Mouse (Mus musculus): ENCODE results near the gene Ascc1. TPM values are rescaled to one million over a fixed set of nuclear protein-coding genes. Genes with fewer than 3 reads are reported as not detected.

Ascc1 gene
- polyA plus RNA-seq, 1 experiment from 2014 or later = 21.6 TPM

DNA sequence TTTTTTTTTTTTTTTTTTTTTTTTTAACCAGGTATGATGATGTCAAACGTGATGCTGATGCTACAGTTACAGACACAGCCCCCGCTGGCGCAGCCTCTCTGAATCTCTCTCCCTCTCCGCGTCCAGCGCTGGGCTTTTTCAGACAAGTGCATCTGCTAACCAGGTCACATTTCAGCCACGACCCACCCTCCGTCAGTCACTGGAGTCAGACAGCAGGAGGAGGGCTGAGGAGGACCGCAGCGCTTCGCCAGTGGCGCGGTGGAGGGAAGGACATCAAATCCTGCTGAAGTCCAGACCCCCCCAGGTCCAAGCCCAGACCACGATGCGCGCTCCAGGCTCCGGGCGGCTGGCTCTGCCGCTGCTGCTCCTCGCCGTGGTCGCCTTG lies 103.5 kb downstream of the Ascc1 start, which contains the start of gene Spock2:
TSS of gene Spock2 (plus strand) at position 74 of the 385 bp plus-strand sequence.
- Histone ChIP-seq H3K27ac (no peak within 1 kb of the TSS), H3K27me3 (peaks cover 73% of the 10 kb centered on the region), H3K4me1 (replicated peaks) (peaks cover 15% of the 10 kb centered on the region), H3K4me3 (replicated peaks) (peak within 1 kb of the TSS; percentile 52), H3K9ac (no peak within 1 kb of the TSS), H3K36me3 (no peaks in the 10 kb centered on the region), H3K9me3 (replicated peaks) (no peaks in the 10 kb centered on the region), H3K4me2 (peak within 1 kb of the TSS; percentile 68)
- under 1% methylated on average over 22 of the region's 22 CpGs for WGBS (ENCODE audit: insufficient replicate concordance)
- ATAC-seq (ENCODE audit: low read depth) = no peak
- no peak for DNase-seq

DNA sequence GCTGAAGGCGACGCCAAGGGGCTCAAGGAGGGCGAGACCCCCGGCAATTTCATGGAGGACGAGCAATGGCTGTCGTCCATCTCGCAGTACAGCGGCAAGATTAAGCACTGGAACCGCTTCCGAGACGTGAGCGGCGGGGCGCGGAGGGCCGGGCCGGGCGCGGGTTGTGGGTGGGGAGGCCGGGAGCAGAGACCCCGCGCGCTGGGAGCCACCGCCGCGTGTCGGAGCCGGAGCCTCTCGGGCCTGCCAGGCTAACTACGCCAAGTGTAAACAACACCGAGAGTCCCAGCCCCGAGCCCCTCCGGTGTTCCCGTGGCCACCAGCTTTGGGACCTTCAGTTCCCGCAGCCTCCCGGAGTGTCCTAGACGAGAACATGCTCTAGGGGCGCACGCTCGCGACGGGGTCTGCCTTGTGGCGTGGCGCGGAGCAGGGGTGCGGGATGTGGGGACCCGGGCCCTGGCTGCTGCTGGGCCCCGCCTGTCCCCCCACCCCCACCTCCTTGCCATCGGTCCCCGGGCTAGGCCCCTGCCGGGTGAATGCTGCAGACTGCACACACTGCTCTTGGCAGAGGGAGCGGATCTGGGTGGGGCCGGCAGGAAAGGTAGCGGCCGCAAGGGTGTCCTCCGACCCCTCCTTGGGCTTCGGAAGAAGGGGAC lies 104.1 kb downstream of the Ascc1 start:
- Histone ChIP-seq H3K4me3 (replicated peaks) (peak overlapping the region; percentile 52), H3K27me3 (peaks cover 78% of the 10 kb centered on the region), H3K9ac (no peak overlapping the region), H3K4me2 (peak overlapping the region; percentile 68), H3K27ac (no peak overlapping the region), H3K4me1 (replicated peaks) (peaks cover 15% of the 10 kb centered on the region), H3K36me3 (no peaks in the 10 kb centered on the region), H3K9me3 (replicated peaks) (no peaks in the 10 kb centered on the region)
- DNase-seq = no peak
- ATAC-seq (ENCODE audit: low read depth) = 0 out of 2 replicates have a peak, but pooled peaks have one; percentile 23
- under 1% methylated on average over 56 of the region's 57 CpGs for WGBS (ENCODE audit: insufficient replicate concordance)

DNA sequence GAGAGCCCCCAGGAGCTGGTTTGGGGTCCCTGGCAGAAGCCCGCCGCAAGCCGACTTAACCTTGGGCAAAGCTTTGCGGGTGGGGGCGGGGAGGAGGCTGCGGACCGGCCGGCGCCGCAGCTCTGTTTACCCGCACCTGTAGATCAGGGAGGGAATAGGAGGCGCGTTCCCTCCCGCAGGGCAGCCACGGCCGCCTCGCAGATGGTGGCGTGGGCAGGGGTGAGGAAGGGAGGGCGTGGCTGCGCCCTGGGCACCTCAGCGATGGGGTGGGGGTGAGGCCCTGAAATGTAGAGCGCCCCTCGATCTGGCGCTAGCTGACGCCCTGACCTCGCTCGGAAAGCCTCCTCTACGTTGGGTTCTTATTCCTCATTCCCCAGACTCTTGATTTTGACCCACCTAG lies 104.8 kb downstream of the Ascc1 start:
- Histone ChIP-seq H3K9me3 (replicated peaks) (no peaks in the 10 kb centered on the region), H3K4me1 (replicated peaks) (peaks cover 15% of the 10 kb centered on the region), H3K4me2 (peak overlapping the region; percentile 68), H3K27ac (no peak overlapping the region), H3K9ac (no peak overlapping the region), H3K27me3 (peaks cover 80% of the 10 kb centered on the region), H3K4me3 (replicated peaks) (peak overlapping the region; percentile 52), H3K36me3 (no peaks in the 10 kb centered on the region)
- ATAC-seq (ENCODE audit: low read depth) = no peak
- WGBS (ENCODE audit: insufficient replicate concordance) = 5% methylated on average over 27 of the region's 28 CpGs
- no peak for DNase-seq

DNA sequence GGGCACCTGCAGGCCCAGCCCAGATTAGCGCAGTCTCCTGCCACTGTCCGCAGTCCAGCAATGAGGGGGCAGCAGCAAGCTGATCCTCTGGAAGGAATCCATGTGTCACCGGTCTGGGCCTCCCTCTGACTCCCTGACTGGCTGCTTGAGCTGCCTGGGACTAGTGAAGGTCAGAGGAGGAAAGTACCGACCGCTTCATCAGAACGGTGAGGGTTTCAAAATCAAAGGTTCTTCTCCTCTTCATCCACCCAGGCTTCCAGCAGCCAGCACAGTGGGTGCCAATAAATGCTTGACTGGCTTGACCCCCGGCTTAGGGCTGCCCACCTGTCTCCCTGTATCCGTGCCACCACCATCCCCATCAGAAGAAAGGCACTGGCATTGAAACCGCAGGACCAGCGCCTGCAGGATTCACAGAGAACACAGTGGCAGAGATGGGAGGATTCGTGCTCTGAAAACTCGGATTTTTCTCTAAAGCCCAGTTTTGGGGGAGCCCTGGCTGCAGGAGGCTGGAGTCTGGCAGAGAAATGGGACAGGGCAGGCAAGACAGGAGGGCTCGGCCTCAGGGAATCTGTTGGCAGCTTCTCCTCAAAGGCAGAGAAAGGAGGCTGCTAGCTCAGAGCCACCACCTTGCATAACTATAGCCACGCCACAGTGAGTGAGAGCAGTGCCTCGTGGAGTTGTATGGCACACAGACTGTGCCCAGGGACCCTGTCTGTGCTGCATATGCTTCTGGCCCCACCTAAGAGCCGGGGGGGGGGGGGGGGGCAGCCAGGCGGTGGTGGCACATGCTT lies 105.9 kb downstream of the Ascc1 start:
- Histone ChIP-seq H3K27me3 (peaks cover 87% of the 10 kb centered on the region), H3K27ac (no peak overlapping the region), H3K4me2 (no peak overlapping the region), H3K36me3 (no peaks in the 10 kb centered on the region), H3K9me3 (replicated peaks) (no peaks in the 10 kb centered on the region), H3K4me3 (replicated peaks) (no peak overlapping the region), H3K9ac (no peak overlapping the region), H3K4me1 (replicated peaks) (peaks cover 15% of the 10 kb centered on the region)
- 48% methylated on average over 16 of the region's 17 CpGs for WGBS (ENCODE audit: insufficient replicate concordance)
- ATAC-seq (ENCODE audit: low read depth) = no peak
- no peak for DNase-seq

DNA sequence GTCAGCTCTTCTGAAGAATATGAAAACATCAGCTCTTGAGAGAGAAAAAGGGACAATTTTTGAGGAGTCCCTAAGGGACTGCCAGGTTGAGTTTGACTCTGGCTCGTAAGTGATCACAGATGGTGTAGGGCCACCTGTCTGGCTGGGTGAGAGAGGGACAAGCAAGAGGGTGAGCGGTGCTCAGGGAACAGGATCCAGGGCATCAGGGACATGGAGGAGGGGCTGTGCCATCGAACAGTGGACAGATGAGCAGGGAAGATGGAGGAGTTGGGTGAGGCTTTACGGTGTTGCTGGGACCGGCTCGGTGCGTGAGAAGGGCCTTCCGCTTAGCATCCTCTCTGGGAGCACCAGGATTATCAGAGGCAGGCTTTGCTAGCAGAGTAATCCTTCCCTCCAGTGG lies 106.7 kb downstream of the Ascc1 start:
- Histone ChIP-seq H3K9me3 (replicated peaks) (no peaks in the 10 kb centered on the region), H3K27me3 (peaks cover 88% of the 10 kb centered on the region), H3K4me3 (replicated peaks) (no peak overlapping the region), H3K27ac (no peak overlapping the region), H3K4me2 (no peak overlapping the region), H3K9ac (no peak overlapping the region), H3K36me3 (no peaks in the 10 kb centered on the region), H3K4me1 (replicated peaks) (peaks cover 15% of the 10 kb centered on the region)
- WGBS (ENCODE audit: insufficient replicate concordance) = 81% methylated on average over 8 of the region's 8 CpGs
- ATAC-seq (ENCODE audit: low read depth) (no peak), DNase-seq (no peak)

DNA sequence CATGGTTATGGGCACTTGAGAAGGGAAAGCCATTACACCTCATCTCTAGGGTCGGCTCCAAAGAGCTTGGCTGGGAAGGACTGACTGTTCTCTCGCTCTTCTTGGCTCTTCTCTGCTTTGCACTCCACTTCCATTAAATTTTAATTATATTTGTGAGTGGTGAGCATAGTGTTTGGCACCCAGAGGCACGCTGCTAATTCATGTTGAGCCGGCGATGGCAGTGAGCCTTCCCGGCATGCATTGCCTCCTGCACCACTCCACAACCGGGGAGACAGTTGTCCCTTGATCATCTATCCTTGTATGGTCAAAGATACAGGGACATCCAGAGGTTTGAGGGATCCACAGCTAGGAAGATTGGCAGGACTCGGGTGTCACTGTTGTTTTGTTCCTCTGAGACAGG lies 107.4 kb downstream of the Ascc1 start:
- Histone ChIP-seq H3K4me1 (replicated peaks) (peaks cover 15% of the 10 kb centered on the region), H3K9me3 (replicated peaks) (no peaks in the 10 kb centered on the region), H3K36me3 (no peaks in the 10 kb centered on the region), H3K9ac (no peak overlapping the region), H3K27ac (no peak overlapping the region), H3K4me2 (no peak overlapping the region), H3K27me3 (peaks cover 82% of the 10 kb centered on the region), H3K4me3 (replicated peaks) (no peak overlapping the region)
- 66% methylated on average over 8 of the region's 8 CpGs for WGBS (ENCODE audit: insufficient replicate concordance)
- ATAC-seq (ENCODE audit: low read depth) (no peak), DNase-seq (no peak)

DNA sequence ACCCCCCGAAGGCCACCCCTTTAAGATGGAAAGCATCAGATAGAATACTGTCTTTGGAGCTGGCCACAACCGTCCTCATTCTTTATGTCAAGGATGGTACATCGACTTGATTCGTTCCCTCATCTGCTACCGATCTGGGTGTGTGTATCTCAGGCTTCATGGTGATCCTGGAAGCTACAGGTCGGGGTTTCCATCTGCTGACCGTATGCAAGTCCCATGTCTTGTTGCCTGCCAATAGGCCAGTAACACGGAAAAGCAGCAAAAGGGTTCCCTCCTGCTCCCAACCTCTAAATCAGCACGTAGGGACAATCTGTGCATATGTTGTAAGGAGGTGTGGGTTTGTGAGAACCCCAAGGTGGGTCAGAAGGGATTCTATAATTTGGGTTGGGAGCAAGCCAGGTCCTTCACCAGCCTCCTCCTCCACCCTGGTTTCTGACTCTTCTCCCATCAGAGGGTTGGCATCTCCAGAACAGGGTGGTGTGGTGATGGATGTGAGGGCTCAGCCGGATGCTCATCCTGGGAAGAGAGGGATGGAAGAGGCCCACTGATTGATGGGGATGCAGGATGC lies 108.4 kb downstream of the Ascc1 start:
- no peak overlapping the region for H3K4me2 ChIP-seq
- peaks cover 82% of the 10 kb centered on the region for H3K27me3 ChIP-seq
- no peaks in the 10 kb centered on the region for H3K9me3 ChIP-seq (replicated peaks)
- H3K9ac ChIP-seq = no peak overlapping the region
- DNase-seq = no peak
- H3K36me3 ChIP-seq = no peaks in the 10 kb centered on the region
- 68% methylated on average over 10 of the region's 10 CpGs for WGBS (ENCODE audit: insufficient replicate concordance)
- peaks cover 19% of the 10 kb centered on the region for H3K4me1 ChIP-seq (replicated peaks)
- no peak overlapping the region for H3K27ac ChIP-seq
- no peak overlapping the region for H3K4me3 ChIP-seq (replicated peaks)
- no peak for ATAC-seq (ENCODE audit: low read depth)

DNA sequence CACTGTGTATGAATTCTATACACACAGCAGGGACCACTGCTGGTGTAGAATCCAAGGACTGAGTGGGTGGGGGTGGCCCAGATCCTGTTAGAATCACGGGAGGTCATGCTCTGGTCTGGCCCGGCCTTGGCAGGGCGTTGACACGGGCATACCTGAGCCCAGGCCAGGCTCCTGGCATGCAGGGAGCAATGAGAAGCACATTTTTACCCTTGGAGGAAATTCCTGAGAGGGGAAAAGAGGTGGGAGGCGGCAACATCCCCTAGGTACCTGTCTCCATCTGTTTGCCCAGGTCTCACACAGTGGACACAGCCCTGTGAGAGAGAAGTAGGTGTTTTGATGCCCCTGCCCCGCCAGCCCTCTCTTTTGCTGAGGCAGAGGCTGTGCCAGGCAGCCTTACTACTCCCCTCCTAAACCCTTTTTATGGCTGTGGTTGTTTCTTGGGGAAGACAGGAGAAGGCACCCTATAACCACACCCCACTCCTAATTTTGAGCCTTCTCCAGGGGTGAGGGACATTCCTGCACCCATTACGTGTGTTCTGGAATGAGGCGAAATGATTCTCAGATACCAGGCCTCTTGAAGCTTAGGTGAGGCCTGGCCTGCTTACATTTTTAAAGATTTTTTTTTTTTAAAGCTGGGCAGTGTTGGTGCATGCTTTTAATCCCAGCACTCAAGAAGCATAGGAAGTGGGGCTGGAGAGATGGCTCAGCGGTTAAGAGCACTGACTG lies 111.5 kb downstream of the Ascc1 start:
- ATAC-seq (ENCODE audit: low read depth) (no peak), DNase-seq (no peak)
- WGBS (ENCODE audit: insufficient replicate concordance) = 74% methylated on average over 9 of the region's 9 CpGs
- Histone ChIP-seq H3K36me3 (no peaks in the 10 kb centered on the region), H3K9ac (no peak overlapping the region), H3K27ac (no peak overlapping the region), H3K4me1 (replicated peaks) (0 out of 2 replicates have a peak, but pooled peaks cover 4% of the 10 kb centered on the region), H3K4me3 (replicated peaks) (no peak overlapping the region), H3K9me3 (replicated peaks) (no peaks in the 10 kb centered on the region), H3K27me3 (peaks cover 66% of the 10 kb centered on the region), H3K4me2 (no peak overlapping the region)

DNA sequence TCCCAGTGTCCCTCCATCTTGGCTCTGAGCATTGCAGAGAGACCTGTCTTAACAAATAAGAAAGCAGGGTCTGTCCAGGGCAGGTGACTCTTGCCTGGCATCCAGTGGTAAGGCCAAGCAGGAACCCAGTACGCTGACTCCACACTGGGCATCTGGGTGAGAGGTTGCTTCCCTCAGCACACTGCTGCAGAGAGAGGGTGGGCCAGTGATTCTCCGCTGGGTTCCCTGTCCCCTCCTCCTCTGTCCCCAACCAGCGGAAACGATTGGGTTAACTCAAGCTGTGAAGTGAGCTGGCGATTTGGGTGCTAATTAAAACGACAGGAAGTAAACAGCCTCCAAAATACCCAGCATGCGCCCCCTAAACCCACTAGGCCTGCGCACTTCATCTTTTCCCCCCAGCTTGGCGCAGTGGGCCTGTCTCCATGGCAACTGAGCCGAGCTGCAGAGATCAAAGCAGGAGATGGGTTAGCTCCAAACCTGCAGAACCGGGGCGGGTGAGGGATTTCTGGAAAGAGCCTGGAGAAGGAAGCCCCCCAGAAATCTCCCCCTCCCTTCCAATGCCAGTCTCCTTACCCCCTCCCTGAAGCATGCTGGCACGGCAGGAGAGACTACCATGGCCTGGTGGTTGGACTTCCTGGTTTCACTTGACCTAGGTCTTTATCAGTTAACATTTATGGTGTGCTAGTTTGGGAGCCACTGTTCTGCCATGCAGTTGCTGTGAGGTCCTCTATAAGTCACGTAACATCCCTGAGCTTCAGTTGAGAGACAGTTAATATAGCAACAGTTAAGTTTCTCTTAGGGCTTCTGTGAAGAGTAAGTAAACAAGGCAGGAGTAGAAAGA lies 113.0 kb downstream of the Ascc1 start:
- Histone ChIP-seq H3K27me3 (peaks cover 51% of the 10 kb centered on the region), H3K4me2 (no peak overlapping the region), H3K4me1 (replicated peaks) (0 out of 2 replicates have a peak, but pooled peaks cover 4% of the 10 kb centered on the region), H3K9ac (no peak overlapping the region), H3K36me3 (no peaks in the 10 kb centered on the region), H3K27ac (no peak overlapping the region), H3K9me3 (replicated peaks) (no peaks in the 10 kb centered on the region), H3K4me3 (replicated peaks) (no peak overlapping the region)
- ATAC-seq (ENCODE audit: low read depth) = no peak
- no peak for DNase-seq
- 14% methylated on average over 14 of the region's 14 CpGs for WGBS (ENCODE audit: insufficient replicate concordance)

DNA sequence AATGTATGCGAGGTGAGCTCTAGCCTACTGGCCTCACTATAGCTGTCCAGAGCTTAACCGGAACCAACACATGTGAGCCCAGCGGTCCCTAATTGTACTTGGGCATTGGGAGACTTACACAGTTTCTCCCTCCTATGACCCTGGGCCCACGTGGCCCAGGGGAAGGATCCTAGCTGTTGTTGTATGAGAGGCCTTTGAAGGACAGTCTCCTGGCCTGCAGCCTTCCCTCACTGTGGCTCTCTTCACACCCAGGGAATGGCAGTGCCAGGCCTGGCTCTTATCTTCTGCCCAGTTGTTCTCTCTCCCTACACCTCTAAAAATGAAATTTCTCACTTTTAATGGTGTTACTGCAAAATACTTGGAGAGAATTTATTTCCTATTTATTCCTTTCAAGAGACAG lies 114.4 kb downstream of the Ascc1 start:
- no peak overlapping the region for H3K27ac ChIP-seq
- H3K4me1 ChIP-seq (replicated peaks) = 0 out of 2 replicates have a peak, but pooled peaks cover 4% of the 10 kb centered on the region
- no peak for DNase-seq
- peaks cover 42% of the 10 kb centered on the region for H3K27me3 ChIP-seq
- no peak overlapping the region for H3K4me3 ChIP-seq (replicated peaks)
- no peak for ATAC-seq (ENCODE audit: low read depth)
- 45% methylated on average over 4 of the region's 4 CpGs for WGBS (ENCODE audit: insufficient replicate concordance)
- H3K4me2 ChIP-seq = no peak overlapping the region
- H3K9ac ChIP-seq = no peak overlapping the region
- H3K36me3 ChIP-seq = no peaks in the 10 kb centered on the region
- no peaks in the 10 kb centered on the region for H3K9me3 ChIP-seq (replicated peaks)

Measured in liver, embryonic 13.5 days (tissue).